Mouse (Mus musculus) cerebellum, adult 2 months (tissue): ENCODE data around the gene Cdr2.

ENCODE experiments used
- CTCF ChIP-seq: fragments of 200-500 bp; IDR thresholded peaks from 2 replicates; pipeline ENCODE4 v1.5.1; 2011; ENCODE audit warnings: low read depth, mild to moderate bottlenecking, control low read depth, low read length, moderate library complexity, borderline replicate concordance; ENCODE audit not compliant: insufficient read depth
- POLR2A ChIP-seq: fragments of 200-500 bp; IDR thresholded peaks from 2 replicates; pipeline ENCODE4 v1.6.1; 2011; ENCODE audit warnings: low read length, control low read depth, borderline replicate concordance; ENCODE audit not compliant: insufficient read depth

DNA sequence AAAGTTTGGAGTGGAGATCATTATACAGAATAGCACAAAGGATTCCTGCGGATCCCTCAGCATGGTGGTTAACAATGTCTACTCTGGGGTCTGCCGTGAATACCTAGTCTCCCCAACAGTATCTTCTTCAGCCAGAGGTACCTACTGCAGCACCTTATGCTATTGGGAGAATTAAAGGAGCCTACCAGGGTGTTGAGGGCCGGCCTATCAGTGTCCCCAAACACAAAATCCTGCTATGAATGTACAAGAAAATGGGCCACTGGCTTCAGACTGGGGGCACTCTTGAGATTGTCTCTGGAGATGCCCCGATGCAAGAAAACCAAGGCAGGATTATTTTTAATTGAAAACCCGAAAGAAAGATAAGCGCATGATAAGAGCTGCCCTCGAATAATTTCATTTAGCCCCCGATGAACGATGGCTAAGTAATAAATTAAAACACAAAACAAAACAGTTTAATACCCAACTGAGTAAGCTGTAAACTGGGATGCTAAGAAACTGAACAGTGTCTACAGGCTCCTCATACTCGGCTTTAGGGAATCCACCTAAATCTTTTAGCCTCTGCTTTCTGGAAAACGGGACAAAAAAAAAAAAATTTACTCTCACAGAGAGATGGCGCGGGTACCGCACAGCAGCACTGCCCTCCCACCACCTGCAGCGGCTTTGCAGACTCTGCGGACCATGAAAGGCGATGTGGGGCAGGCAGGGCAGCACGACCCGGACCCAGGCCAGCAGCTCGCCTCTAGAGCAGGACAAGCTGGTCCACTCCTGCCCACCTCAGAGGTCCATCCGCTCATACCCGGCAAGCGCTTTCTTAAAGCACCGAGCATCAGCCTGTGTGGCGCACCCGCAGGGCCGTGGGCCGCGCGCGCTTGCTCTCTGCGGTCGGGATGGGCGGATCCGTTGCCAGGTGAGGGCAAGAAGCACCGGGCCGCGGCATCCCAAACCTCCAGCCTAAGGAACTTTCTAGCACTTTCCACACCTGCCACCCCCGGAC lies 884 bp downstream of the Cdr2 start:
- no peak for TF ChIP-seq CTCF
- TF ChIP-seq POLR2A = no peak
